Mouse (Mus musculus): ENCODE data around the gene Dchs2.
A peak's percentile ranks its signal among the peaks of the same experiment; 100 is the strongest.
"Not testable (repeated sequence)": the region's sequence is repeated elsewhere in the genome, so short reads cannot be mapped to it uniquely, and the experiment has no call there.

Dchs2 gene

DNA sequence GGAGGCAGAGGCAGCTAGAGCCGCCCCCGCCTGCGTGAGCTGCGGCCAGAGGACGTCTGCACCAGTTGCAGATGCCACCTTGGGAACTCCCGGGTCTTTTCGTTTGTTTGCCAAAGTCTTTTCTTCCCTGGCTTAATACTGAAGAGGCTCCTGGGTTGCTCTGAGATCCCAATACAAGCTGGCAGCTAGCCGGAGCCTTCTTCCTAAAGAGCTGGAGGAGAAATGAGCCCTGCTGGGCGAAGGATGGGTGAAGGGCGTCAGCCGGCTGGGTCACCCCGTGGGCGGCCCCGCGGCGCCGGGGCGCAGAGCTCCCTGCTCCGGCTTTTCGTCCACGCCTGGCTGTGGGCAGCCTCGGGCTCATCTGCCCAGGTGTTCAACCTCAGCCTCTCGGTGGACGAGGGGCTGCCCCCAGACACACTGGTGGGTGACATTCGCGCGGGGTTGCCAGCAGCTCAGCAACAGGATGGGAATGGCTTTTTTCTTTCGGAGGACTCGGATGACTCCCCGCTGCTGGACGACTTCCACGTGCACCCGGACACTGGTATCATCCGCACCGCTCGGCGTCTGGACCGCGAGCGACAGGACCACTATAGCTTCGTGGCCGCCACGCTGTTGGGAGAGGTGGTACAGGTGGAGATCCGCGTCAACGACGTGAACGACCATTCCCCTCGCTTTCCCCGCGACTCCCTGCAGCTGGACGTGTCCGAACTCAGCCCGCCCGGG lies at the start of gene Dchs2:
Gene Dchs2 (plus strand): TSS at position 223 of the 723 bp plus-strand sequence.
- DNase-seq (ENCODE audit: low spot score in 2 of 2): no peak

- peak in 1 of 2 experiments; percentile 71 for DNase-seq (ENCODE audit: low spot score in 2 of 2)
These were observed 47.1 kb upstream of the Dchs2 start for GRCm38 (mm10) chr3:83080567-83081055.

- no peak for DNase-seq (ENCODE audit: low spot score in 2 of 2)
These were observed 30.2 kb upstream of the Dchs2 start for GRCm38 (mm10) chr3:83097586-83097985.

- peak in 1 of 2 experiments; percentile 16 for DNase-seq (ENCODE audit: low spot score in 2 of 2)
These were observed 29.2 kb upstream of the Dchs2 start for GRCm38 (mm10) chr3:83098546-83099034.

DNA sequence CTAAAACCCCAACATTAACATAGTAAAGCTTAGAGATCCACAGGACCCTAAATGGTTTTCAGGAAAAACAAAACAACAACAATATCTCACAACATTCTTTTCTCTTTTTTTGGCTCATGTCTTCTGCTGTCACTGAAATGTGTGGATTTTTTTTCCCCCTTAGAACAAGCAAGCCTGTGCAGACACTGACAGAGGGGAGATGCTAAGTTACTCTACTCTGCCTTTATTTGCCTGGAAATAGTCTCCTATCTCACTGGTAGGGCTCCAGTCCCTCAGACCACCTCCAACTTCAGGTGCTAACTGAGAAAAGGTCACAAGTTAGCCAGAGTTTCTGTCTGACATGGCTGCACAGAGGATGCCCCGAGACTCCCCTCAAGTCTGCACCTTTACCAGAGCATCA lies 28.6 kb upstream of the Dchs2 start:
- no peak for DNase-seq (ENCODE audit: low spot score in 2 of 2)

DNA sequence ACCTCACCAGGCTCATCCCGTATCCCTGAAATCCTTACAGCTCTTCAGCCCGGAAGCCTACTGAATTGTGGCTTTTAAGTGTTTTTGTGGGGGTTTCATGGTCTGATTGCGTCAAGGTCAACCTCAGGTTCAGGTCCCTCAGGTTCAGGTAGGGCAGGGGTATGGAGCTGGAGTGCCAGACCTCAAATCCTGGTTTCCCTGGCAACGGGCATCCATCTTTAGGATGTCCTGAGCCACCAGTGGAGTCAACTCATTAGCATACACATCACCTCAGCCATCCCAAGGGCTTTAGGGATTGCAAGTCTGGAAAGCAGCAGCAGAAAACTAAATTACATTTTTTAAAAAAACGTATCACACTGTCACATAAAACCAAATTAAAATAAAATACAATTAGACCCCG lies 28.1 kb upstream of the Dchs2 start:
- no peak for DNase-seq (ENCODE audit: low spot score in 2 of 2)

- DNase-seq (ENCODE audit: low spot score in 2 of 2): no peak
These were observed 25.5 kb upstream of the Dchs2 start for GRCm38 (mm10) chr3:83102286-83102685.

DNA sequence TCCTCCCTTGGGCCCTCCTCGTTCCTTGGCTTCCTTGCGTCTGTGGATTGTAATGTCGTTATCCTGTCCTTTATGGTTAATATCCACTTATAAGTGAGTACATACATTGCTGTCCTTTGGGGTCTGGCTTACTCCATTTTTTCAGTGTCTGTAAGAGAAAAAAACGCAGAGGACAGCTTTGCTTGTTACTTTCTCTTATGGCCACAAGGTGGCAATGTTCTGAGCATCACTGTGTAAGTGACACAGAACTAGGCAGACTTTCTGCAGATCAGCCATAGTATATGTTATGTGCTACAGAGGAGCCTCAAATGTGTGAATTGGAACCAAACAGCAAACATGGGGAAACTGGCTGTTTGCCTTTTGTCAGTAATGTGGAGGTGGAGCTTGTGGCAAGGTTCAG lies 17.6 kb upstream of the Dchs2 start:
- DNase-seq (ENCODE audit: low spot score in 2 of 2): no peak

DNA sequence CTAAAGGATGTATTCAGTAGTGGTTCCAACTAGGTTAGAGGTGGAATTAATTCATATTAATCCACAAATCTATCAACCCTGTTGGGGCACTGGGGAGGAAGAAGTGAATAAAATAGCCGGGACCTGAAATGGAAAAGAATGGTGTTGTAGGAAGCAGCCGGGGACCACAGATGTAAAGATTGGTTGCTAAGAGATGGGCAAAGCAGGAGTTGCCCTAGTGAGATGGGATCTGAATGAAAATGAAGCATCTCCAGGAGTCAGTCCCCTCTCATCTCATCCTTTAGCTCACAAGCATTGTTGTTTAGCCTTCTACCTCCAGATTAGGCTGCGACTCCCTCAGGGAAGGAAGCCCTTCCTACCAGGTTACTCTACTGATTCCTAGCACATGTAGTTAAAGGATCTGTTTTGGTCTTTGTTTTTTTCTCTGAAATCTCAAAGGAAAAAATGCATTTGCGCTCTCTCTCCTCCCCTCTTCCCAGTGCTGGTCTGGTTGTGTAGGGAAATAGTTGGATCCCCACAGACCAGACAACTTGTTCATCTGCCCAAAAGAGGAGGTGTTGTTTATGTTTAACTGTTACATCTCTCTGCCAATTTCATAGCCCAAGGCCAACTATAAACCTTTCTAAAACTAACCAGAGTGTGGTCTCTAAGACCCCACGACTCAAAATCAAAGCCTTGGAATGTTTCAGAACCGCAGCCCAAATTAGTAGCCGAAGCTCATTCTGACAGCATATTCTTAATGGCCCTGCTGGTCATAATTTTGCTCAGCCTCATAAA lies 16.1 kb upstream of the Dchs2 start:
- no peak for DNase-seq (ENCODE audit: low spot score in 2 of 2)

DNA sequence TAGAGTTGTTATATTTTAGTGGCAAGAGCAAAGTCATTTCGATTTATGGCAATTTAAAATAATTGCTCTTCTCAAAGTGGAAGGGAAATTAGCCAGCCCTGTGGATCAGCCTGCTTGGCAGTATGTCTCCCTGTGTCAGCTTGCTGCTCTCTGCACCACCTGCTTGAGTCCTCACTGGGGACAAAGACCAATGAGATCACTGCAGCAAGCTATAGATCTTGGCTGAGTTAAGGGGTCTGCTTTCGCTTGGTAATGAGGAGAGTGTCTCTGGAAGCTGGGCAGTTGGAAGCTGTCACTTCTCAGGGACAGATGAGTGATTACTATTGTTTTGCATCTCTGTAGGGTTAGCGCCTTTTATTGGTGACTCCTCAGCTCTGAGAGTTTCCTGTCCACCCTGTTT lies 14.9 kb upstream of the Dchs2 start:
- DNase-seq (ENCODE audit: low spot score in 2 of 2): no peak

DNA sequence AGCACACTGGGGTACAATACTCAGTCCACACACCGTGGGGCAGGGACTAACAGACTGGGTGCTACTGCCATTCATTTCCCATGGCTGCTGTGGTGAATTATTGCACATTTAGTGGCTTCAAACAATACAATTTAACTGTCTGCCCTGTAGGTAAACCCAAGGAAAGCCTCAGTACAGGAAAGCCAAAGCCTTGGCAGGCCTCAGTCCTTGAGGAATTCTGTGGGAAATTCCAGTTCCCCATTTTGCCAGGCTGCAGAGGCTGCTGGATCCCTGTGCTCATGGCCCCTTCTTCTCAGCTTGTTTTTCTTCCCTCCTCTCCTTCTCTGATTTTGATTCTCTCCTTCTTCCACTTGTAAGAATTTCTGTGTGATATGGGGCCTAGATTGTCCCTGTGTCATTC lies 12.8 kb upstream of the Dchs2 start:
- DNase-seq (ENCODE audit: low spot score in 2 of 2): no peak

GRCm38 (mm10) chr3:83117592-83117991 lies 10.2 kb upstream of the Dchs2 start:
- DNase-seq (ENCODE audit: low spot score in 2 of 2): no peak

DNA sequence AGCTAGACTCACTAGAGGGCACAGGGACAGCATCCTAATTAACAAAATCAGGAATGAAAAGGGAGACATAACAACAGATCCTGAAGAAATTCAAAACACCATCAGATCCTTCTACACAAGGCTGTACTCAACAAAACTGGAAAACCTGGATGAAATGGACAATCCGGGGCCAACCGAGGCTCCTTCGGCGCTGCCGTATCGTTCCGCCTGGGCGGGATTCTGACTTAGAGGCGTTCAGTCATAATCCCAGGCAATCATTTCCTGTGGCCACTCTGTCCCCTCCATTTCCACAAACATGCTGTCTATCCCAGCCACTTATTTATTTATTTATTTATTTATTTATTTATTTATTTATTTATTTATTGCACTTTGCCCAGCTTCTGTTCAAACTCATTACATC lies 3.8 kb upstream of the Dchs2 start:
- not testable (repeated sequence) for DNase-seq (ENCODE audit: low spot score in 2 of 2)

DNA sequence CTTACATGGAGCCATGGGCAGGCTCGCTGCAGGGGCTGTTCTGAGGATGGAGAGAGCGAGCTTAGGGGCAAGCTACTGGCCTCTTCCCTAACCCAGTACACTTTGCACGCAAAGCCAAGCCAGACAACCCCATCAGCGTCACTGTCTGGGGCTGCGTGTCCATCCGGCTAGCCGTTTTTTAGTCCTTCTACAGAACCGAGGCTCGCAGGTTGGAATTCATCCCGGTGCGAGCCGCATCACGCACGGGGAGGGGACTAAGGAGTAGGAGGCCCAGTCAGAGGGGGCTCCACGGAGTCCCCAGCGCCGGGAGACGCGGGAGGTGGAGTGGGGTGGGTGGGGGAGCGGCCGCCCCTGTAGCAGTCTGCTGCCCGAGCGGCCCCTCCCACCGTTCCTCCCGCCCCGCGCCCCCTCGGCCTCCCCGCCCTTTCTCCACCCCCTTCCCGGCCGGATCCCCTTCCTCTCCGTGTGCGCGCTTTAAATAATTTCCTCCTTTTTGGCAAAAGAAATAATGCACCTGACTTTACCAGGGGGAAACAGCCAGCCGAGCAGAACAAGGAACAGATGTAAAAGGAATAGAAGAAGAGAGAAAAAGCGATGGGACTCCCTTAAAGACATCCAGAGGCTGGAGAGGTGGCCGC lies 541 bp upstream of the Dchs2 start:
- DNase-seq (ENCODE audit: low spot score in 2 of 2): no peak

DNA sequence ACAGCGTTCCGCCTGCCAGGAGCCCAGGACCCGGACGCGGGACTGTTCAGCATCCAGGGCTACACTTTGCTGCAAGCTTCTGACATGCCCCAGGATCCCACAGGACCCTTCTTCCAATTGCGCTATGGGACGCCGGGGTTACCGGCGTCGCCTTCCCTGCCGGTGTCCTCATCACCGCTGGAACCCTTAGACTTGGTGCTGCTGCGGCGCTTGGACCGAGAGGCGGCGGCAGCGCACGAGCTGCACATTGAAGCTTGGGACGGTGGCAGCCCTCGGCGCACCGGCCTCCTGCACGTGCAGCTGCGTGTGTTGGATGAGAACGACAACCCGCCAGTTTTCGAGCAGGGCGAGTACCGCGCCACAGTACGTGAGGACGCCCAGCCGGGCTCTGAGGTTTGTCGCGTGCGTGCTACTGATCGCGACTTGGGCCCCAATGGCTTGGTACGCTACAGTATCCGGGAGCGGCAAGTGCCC lies 738 bp downstream of the Dchs2 start:
- DNase-seq (ENCODE audit: low spot score in 2 of 2): no peak

DNA sequence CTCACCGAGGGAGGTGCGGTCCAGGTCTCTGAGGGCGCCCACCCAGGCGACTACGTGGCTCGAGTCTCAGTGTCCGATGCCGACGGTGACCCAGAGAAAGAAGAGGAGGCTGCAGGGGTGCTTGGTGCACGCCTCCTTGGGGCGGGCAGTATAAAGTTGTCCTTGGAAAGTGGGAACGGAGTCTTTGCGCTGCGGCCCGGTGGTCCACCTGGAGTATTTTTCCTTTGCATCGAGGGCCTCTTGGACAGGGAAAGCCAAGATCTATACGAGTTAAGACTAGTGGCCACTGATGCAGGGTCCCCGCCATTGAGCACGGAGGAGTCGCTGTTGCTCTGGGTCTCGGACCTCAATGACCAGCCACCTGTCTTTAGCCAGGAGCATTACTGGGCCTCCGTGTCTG lies 1.4 kb downstream of the Dchs2 start:
- no peak for DNase-seq (ENCODE audit: low spot score in 2 of 2)

DNA sequence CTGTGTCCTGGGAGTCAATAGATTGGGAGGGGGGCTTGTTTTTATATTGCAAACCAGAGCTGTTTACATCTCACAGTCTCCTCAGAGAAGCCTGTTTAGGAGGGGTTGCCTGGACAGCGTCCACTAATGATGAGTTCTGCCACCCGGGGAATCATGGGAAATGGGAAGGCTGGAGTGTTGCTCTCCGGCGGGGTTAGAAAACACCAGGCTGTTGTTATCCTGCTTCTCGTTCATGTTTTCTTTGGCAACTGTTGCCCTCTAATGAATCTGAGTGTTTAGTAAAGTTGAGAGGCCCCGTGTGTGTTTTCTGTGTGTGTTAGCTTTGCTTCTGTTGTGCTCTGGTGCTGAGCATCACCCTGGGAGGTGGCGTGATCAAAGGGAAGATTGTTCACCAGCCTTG lies 8.7 kb downstream of the Dchs2 start:
- no peak for DNase-seq (ENCODE audit: low spot score in 2 of 2)

GRCm38 (mm10) chr3:83138820-83139219 lies 11.1 kb downstream of the Dchs2 start:
- no peak for DNase-seq (ENCODE audit: low spot score in 2 of 2)

GRCm38 (mm10) chr3:83145610-83146009 lies 17.9 kb downstream of the Dchs2 start:
- DNase-seq (ENCODE audit: low spot score in 2 of 2): no peak

DNA sequence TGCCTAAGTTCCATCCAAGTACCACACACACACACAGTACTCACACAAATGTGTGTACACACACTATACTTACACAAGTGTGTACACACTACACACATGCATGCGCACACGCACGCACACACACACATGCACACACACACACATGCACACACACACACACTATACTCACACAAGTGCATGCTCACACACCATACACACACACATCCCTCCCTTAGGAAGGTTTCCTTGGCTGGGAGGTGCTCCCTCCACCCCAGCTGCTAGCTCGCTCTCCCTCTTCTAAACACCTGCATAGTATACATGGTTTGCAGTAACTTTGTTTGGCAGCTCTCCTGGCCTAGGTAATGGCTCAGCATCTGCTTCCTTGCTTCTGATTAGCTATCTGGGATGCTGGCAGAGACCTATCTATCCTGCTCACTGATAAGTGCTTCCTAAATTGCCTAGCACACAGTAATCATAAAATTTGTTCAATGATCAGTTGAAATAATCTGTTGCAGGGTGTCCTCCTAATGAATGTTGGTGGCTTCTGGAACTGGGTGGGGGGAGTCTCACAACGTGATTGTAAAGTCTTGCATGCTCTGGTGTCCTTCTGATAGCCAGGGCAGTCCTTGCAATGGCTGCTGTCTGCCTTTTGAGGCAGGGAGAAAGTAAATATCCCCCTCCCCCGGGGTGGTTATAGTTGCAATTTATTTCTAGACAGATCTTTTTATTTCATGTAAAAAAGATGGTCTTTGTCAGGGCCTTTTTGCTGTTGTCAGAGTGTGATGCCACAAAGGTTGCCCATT lies 19.7 kb downstream of the Dchs2 start:
- no peak for DNase-seq (ENCODE audit: low spot score in 2 of 2)

DNA sequence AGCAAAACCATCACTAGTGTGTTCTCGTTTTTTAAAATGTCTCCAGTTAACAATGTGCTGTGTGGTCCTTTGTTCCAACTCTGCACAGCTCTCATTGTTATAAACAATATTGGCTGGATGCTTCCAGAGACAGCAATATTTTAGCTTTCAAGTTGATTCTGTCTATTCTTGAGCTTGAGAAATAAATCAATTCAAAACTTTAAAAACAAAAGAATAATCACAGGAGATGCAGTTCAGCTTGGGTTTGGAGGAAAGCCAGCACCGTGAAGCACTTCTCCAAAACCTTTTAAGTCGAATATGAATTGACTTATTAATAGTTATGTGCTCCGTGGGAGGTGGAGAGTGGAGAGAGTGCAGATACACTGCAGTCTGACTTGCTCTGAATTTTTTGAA lies 20.3 kb downstream of the Dchs2 start:
- DNase-seq (ENCODE audit: low spot score in 2 of 2): peak in 1 of 2 experiments; percentile 31

GRCm38 (mm10) chr3:83148508-83148907 lies 20.8 kb downstream of the Dchs2 start:
- DNase-seq (ENCODE audit: low spot score in 2 of 2): no peak

All from left cerebral cortex, adult 9 months (tissue).